Mouse (Mus musculus) testis, adult 2 months (tissue): Measurements from ENCODE around the gene Klk1b5.

Source experiments
- CTCF ChIP-seq: fragments of 200-500 bp; IDR thresholded peaks from 2 replicates; pipeline ENCODE4 v1.5.1; 2012; ENCODE audit warnings: low read depth, mild to moderate bottlenecking, inconsistent platforms, low read length, moderate library complexity; ENCODE audit not compliant: control insufficient read depth, insufficient read depth, insufficient replicate concordance
- POLR2A ChIP-seq: fragments of 200-500 bp; IDR thresholded peaks from 2 replicates; pipeline ENCODE4 v1.6.1; 2012; ENCODE audit warnings: low read depth, mild to moderate bottlenecking, inconsistent platforms, low read length, moderate library complexity; ENCODE audit not compliant: control insufficient read depth

- TF ChIP-seq CTCF (no peak), POLR2A (no peak)
These were observed 25.4 kb downstream of the Klk1b5 start for GRCm38 (mm10) chr7:44241163-44241562.
